Mouse (Mus musculus) stomach, postnatal 0 days (tissue): ENCODE data around the gene Mb21d2.

Source experiments
- CTCF ChIP-seq: IDR thresholded peaks from 2 replicates; pipeline ENCODE4 v1.5.1; 2016; ENCODE audit warnings: antibody characterized with exemption, low read depth, mild to moderate bottlenecking, moderate library complexity
- EP300 ChIP-seq: optimal IDR thresholded peaks from 2 replicates; pipeline ENCODE3; 2016; ENCODE audit warnings: antibody characterized with exemption

DNA sequence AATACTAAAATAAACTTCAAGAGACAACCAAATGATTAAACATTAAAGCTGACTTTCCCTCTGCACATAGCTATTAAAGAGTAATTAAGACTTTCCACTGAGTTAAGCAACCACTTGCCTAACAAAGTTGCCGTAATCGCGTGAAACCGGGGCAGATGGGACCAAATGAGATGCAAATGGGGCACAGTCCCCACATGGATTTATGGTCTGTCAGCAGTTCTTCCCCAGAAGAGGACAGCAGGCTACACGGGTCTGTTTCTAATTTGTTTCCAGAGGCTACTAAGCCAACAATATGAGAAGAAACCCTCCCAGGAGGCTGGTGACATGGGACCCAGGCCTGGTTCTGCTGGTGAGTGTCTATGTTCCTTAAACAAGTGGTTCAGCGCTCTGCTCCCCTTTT, 34.6 kb downstream of the Mb21d2 start:
- TF ChIP-seq CTCF (no peak), EP300 (no peak)
